Mouse (Mus musculus): ENCODE results near the gene Disp1. TPM values are rescaled to one million over a fixed set of nuclear protein-coding genes. Genes with fewer than 3 reads are reported as not detected.

Disp1 gene
- polyA plus RNA-seq, 1 experiment from 2014 or later: 4.5 TPM

GRCm38 (mm10) chr1:183191398-183191797 lies 29.9 kb downstream of the Disp1 start:
- H3K27ac ChIP-seq (ENCODE audit: low read depth, low read length): no peak overlapping the region
- no peak overlapping the region for H3K4me3 ChIP-seq (ENCODE audit: low read depth, low read length)
- H3K4me2 ChIP-seq (replicated peaks; ENCODE audit: low read depth): no peak overlapping the region
- H3K9ac ChIP-seq (ENCODE audit: low read depth, low read length): no peak overlapping the region
- TF ChIP-seq CTCF (IDR thresholded peaks at IDR 0.05; ENCODE audit: low read depth): no peak
- no peak for ATAC-seq
- H3K27me3 ChIP-seq (replicated peaks; ENCODE audit: control insufficient read depth, insufficient read depth, low read length): no peaks in the 10 kb centered on the region
- 81% methylated on average over 10 of the region's 10 CpGs for WGBS
- H3K36me3 ChIP-seq (ENCODE audit: control insufficient read depth, insufficient read depth): no peaks in the 10 kb centered on the region
- no peaks in the 10 kb centered on the region for H3K9me3 ChIP-seq (ENCODE audit: control insufficient read depth)
- H3K4me1 ChIP-seq (replicated peaks; ENCODE audit: control insufficient read depth, insufficient read depth, low read length): no peaks in the 10 kb centered on the region

- no peak for ATAC-seq
- no peak overlapping the region for H3K4me2 ChIP-seq (replicated peaks; ENCODE audit: low read depth)
- WGBS: 68% methylated on average over 9 of the region's 9 CpGs
- H3K4me3 ChIP-seq (ENCODE audit: low read depth, low read length): no peak overlapping the region
- no peak for TF ChIP-seq CTCF (IDR thresholded peaks at IDR 0.05; ENCODE audit: low read depth)
- no peaks in the 10 kb centered on the region for H3K4me1 ChIP-seq (replicated peaks; ENCODE audit: control insufficient read depth, insufficient read depth, low read length)
- H3K27ac ChIP-seq (ENCODE audit: low read depth, low read length): no peak overlapping the region
- H3K9ac ChIP-seq (ENCODE audit: low read depth, low read length): no peak overlapping the region
- H3K27me3 ChIP-seq (replicated peaks; ENCODE audit: control insufficient read depth, insufficient read depth, low read length): no peaks in the 10 kb centered on the region
- no peaks in the 10 kb centered on the region for H3K9me3 ChIP-seq (ENCODE audit: control insufficient read depth)
- H3K36me3 ChIP-seq (ENCODE audit: control insufficient read depth, insufficient read depth): no peaks in the 10 kb centered on the region
Measured at GRCm38 (mm10) chr1:183190456-183190855, 30.9 kb downstream of the Disp1 start.

- no peaks in the 10 kb centered on the region for H3K4me1 ChIP-seq (replicated peaks; ENCODE audit: control insufficient read depth, insufficient read depth, low read length)
- H3K27ac ChIP-seq (ENCODE audit: low read depth, low read length): no peak overlapping the region
- no peaks in the 10 kb centered on the region for H3K27me3 ChIP-seq (replicated peaks; ENCODE audit: control insufficient read depth, insufficient read depth, low read length)
- H3K9me3 ChIP-seq (ENCODE audit: control insufficient read depth): no peaks in the 10 kb centered on the region
- no peak overlapping the region for H3K9ac ChIP-seq (ENCODE audit: low read depth, low read length)
- H3K4me3 ChIP-seq (ENCODE audit: low read depth, low read length): no peak overlapping the region
- H3K4me2 ChIP-seq (replicated peaks; ENCODE audit: low read depth): no peak overlapping the region
- no peak for TF ChIP-seq CTCF (IDR thresholded peaks at IDR 0.05; ENCODE audit: low read depth)
- no peaks in the 10 kb centered on the region for H3K36me3 ChIP-seq (ENCODE audit: control insufficient read depth, insufficient read depth)
- 85% methylated on average over 10 of the region's 10 CpGs for WGBS
- no peak for ATAC-seq
Measured at GRCm38 (mm10) chr1:183189014-183189662, 32.2 kb downstream of the Disp1 start.

DNA sequence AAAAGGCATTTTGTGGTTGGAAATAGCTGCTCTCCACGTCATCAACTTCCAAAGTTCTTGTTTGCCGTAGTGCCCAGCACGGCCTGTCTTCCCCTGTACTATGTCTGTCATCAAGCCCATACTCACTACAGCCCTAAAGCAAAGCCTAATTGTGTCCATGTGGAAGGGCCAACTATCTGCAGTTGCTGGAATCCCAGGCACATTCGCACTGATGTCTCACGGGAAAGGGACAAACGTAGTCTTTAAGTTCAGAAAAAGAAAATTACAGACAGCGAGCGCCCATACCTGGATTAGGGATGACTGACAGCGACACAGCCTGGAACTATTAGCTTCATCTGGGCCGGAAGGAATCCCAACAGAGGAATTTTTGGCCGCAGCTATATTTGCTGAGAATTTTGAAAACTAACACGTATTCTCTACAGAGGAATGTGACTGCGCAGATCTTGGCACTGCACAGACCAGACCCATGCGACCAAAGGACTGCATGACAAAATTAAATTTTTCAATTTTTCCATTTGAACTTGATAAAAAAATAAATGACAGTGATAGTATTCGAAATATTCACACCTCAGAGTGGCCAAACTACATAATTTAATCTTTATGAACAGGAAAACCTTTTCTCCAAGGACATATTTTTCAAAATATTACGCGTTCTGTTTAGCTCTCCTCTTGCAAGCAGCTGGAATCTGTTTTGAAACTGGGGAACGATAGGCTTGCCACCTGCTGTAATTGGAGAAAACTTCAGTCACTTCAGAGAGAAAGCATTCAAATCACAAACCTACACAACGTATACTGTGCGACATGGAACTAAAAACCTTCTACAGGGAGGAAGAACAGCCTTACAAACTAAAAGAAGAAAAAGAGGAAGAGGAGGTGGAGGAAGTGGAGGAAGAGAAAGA lies 33.0 kb downstream of the Disp1 start:
- Histone ChIP-seq H3K4me2 (replicated peaks; ENCODE audit: low read depth) (no peak overlapping the region), H3K9me3 (ENCODE audit: control insufficient read depth) (no peaks in the 10 kb centered on the region), H3K27me3 (replicated peaks; ENCODE audit: control insufficient read depth, insufficient read depth, low read length) (no peaks in the 10 kb centered on the region), H3K36me3 (ENCODE audit: control insufficient read depth, insufficient read depth) (no peaks in the 10 kb centered on the region), H3K4me1 (replicated peaks; ENCODE audit: control insufficient read depth, insufficient read depth, low read length) (no peaks in the 10 kb centered on the region), H3K27ac (ENCODE audit: low read depth, low read length) (no peak overlapping the region), H3K9ac (ENCODE audit: low read depth, low read length) (no peak overlapping the region), H3K4me3 (ENCODE audit: low read depth, low read length) (no peak overlapping the region)
- TF ChIP-seq CTCF (IDR thresholded peaks at IDR 0.05; ENCODE audit: low read depth): no peak
- WGBS: 85% methylated on average over 20 of the region's 20 CpGs
- no peak for ATAC-seq

DNA sequence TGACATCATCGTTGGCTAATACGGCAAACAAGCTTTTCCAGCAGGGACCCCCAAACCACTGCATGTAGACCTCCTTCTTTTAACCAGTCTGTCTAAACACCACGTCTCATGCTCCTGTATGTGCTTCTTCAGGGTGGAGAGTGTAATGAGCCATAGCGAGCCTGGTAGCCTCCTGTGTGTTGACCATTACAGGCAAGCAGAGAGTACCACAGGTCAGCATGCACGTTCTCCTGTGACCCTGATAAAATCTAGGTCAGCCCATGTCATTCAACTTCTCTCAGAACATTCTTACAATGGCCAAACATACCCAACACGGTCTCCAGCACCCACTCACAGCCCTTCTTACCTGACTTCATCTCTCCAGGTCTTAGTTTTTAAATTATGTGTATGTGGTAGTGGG lies 35.8 kb downstream of the Disp1 start:
- Histone ChIP-seq H3K9me3 (ENCODE audit: control insufficient read depth) (no peaks in the 10 kb centered on the region), H3K27ac (ENCODE audit: low read depth, low read length) (no peak overlapping the region), H3K27me3 (replicated peaks; ENCODE audit: control insufficient read depth, insufficient read depth, low read length) (no peaks in the 10 kb centered on the region), H3K4me3 (ENCODE audit: low read depth, low read length) (no peak overlapping the region), H3K4me2 (replicated peaks; ENCODE audit: low read depth) (no peak overlapping the region), H3K9ac (ENCODE audit: low read depth, low read length) (no peak overlapping the region), H3K4me1 (replicated peaks; ENCODE audit: control insufficient read depth, insufficient read depth, low read length) (no peaks in the 10 kb centered on the region), H3K36me3 (ENCODE audit: control insufficient read depth, insufficient read depth) (no peaks in the 10 kb centered on the region)
- TF ChIP-seq CTCF (IDR thresholded peaks at IDR 0.05; ENCODE audit: low read depth): no peak
- no peak for ATAC-seq
- WGBS: 91% methylated on average over 6 of the region's 6 CpGs

GRCm38 (mm10) chr1:183184681-183185080 lies 36.6 kb downstream of the Disp1 start:
- Histone ChIP-seq H3K9me3 (ENCODE audit: control insufficient read depth) (no peaks in the 10 kb centered on the region), H3K36me3 (ENCODE audit: control insufficient read depth, insufficient read depth) (no peaks in the 10 kb centered on the region), H3K27me3 (replicated peaks; ENCODE audit: control insufficient read depth, insufficient read depth, low read length) (no peaks in the 10 kb centered on the region), H3K27ac (ENCODE audit: low read depth, low read length) (no peak overlapping the region), H3K4me1 (replicated peaks; ENCODE audit: control insufficient read depth, insufficient read depth, low read length) (no peaks in the 10 kb centered on the region), H3K4me3 (ENCODE audit: low read depth, low read length) (no peak overlapping the region), H3K9ac (ENCODE audit: low read depth, low read length) (no peak overlapping the region), H3K4me2 (replicated peaks; ENCODE audit: low read depth) (no peak overlapping the region)
- WGBS: 83% methylated on average over 5 of the region's 5 CpGs
- no peak for ATAC-seq
- no peak for TF ChIP-seq CTCF (IDR thresholded peaks at IDR 0.05; ENCODE audit: low read depth)
